Mouse (Mus musculus) CH12.LX (cell line): Measurements from ENCODE around the gene Wt1.

Source experiments
- CHD1 ChIP-seq: IDR thresholded peaks from 2 replicates; pipeline ENCODE4 v1.6.1; 2012; ENCODE audit warnings: low read depth, low read length, improper control_type of control experiment, inconsistent platforms
- POLR2A ChIP-seq: IDR thresholded peaks from 2 replicates; pipeline ENCODE4 v1.6.1; 2011; ENCODE audit warnings: low read depth, mild to moderate bottlenecking, improper control_type of control experiment, low read length
- RCOR1 ChIP-seq: conservative IDR thresholded peaks from 2 replicates; pipeline ENCODE4 v1.6.1; 2012; ENCODE audit warnings: low read depth, mild to moderate bottlenecking, inconsistent platforms, low read length, improper control_type of control experiment

GRCm38 (mm10) chr2:105174254-105174653 lies 47.9 kb downstream of the Wt1 start:
- no peak for TF ChIP-seq RCOR1
- TF ChIP-seq CHD1: no peak
- no peak for TF ChIP-seq POLR2A
